Mouse (Mus musculus) spleen, postnatal 0 days (tissue): Measurements from ENCODE around the gene Gm20403. TPM values are rescaled to one million over a fixed set of nuclear protein-coding genes. Genes with fewer than 3 reads are reported as not detected.

ENCODE experiments used
- polyA plus RNA-seq: library from polyadenylated mRNA; unstranded; fragments of >200 nt; fragmentation: Nextera tagmentation; extraction: Ambion mirVana; gene quantifications from 2 replicates; pipeline ENCODE4 v1.2.1, GENCODE M21; 2015

Gene Gm20403
- not detected in 2 replicates for polyA plus RNA-seq

GRCm38 (mm10) chr12:54986052-54986717 lies at the start of gene Gm20403:
Gene Gm20403, minus strand, starts transcription at chr12:54986529.

GRCm38 (mm10) chr12:55013626-55014398 lies 27.5 kb upstream of the Gm20403 start, which contains the start of gene Baz1a:
Gene Baz1a, minus strand, starts transcription at chr12:55014348.

Other genes with a start within 250 kb of the Gm20403 start
- 73.1 and 90.4 TPM in 2 replicates for gene Snx6, start 190.8 kb downstream of the Gm20403 start, polyA plus RNA-seq
- 29.2 and 35.0 TPM in 2 replicates for gene Cfl2, start 123.7 kb downstream of the Gm20403 start, polyA plus RNA-seq
- 44.5 and 48.9 TPM in 2 replicates for gene Baz1a, start 27.8 kb upstream of the Gm20403 start, polyA plus RNA-seq
- 28.3 and 31.8 TPM in 2 replicates for gene 2700097O09Rik, start 93.6 kb upstream of the Gm20403 start, polyA plus RNA-seq
- gene Srp54a, start 93.7 kb upstream of the Gm20403 start, polyA plus RNA-seq = 79.1 and 82.9 TPM in 2 replicates
- gene Fam177a, start 137.9 kb upstream of the Gm20403 start, polyA plus RNA-seq = 15.9 and 16.5 TPM in 2 replicates
- gene Srp54b, start 168.6 kb upstream of the Gm20403 start, polyA plus RNA-seq = 30.5 and 32.0 TPM in 2 replicates
- not detected in 2 replicates for gene 1700047I17Rik2, start 213.1 kb upstream of the Gm20403 start, polyA plus RNA-seq
- gene Srp54c, start 243.6 kb upstream of the Gm20403 start, polyA plus RNA-seq = 37.4 and 37.9 TPM in 2 replicates